Mouse (Mus musculus): ENCODE data around the gene Tbc1d30. TPM values are rescaled to one million over a fixed set of nuclear protein-coding genes. Genes with fewer than 3 reads are reported as not detected.

The Tbc1d30 gene
- polyA plus RNA-seq, 1 experiment, result not detected

- Histone ChIP-seq H3K4me1 (ENCODE audit: control insufficient read depth, insufficient read depth, low read length) (no peaks in the 10 kb centered on the region), H3K27ac (ENCODE audit: insufficient read depth, low read depth, low read length) (no peak overlapping the region), H3K4me3 (ENCODE audit: insufficient read depth, low read depth, low read length) (no peak overlapping the region)
- TF ChIP-seq CTCF (IDR thresholded peaks at IDR 0.05; ENCODE audit: insufficient read depth, low read depth, low read length) (no peak), POLR2A (IDR thresholded peaks at IDR 0.05; ENCODE audit: insufficient read depth, low read depth, low read length) (no peak)
- 80% methylated on average over 1 of the region's 1 CpGs for WGBS
These were observed 76.1 kb downstream of the Tbc1d30 start for GRCm38 (mm10) chr10:121274964-121275363.

GRCm38 (mm10) chr10:121271002-121271401 is 80.1 kb downstream of the Tbc1d30 start:
- 79% methylated on average over 8 of the region's 8 CpGs for WGBS
- no peaks in the 10 kb centered on the region for H3K4me1 ChIP-seq (ENCODE audit: control insufficient read depth, insufficient read depth, low read length)
- no peak for TF ChIP-seq POLR2A (IDR thresholded peaks at IDR 0.05; ENCODE audit: insufficient read depth, low read depth, low read length)
- no peak for TF ChIP-seq CTCF (IDR thresholded peaks at IDR 0.05; ENCODE audit: insufficient read depth, low read depth, low read length)
- H3K4me3 ChIP-seq (ENCODE audit: insufficient read depth, low read depth, low read length), result no peak overlapping the region
- no peak overlapping the region for H3K27ac ChIP-seq (ENCODE audit: insufficient read depth, low read depth, low read length)

GRCm38 (mm10) chr10:121268771-121269170 is 82.3 kb downstream of the Tbc1d30 start:
- no peak overlapping the region for H3K4me3 ChIP-seq (ENCODE audit: insufficient read depth, low read depth, low read length)
- H3K4me1 ChIP-seq (ENCODE audit: control insufficient read depth, insufficient read depth, low read length), result 0 out of 2 replicates have a peak, but pooled peaks cover 1% of the 10 kb centered on the region
- WGBS, result 89% methylated on average over 8 of the region's 8 CpGs
- no peak overlapping the region for H3K27ac ChIP-seq (ENCODE audit: insufficient read depth, low read depth, low read length)
- TF ChIP-seq POLR2A (IDR thresholded peaks at IDR 0.05; ENCODE audit: insufficient read depth, low read depth, low read length), result no peak
- no peak for TF ChIP-seq CTCF (IDR thresholded peaks at IDR 0.05; ENCODE audit: insufficient read depth, low read depth, low read length)

GRCm38 (mm10) chr10:121264204-121264575 is 86.9 kb downstream of the Tbc1d30 start:
- 0 out of 2 replicates have a peak, but pooled peaks cover 2% of the 10 kb centered on the region for H3K4me1 ChIP-seq (ENCODE audit: control insufficient read depth, insufficient read depth, low read length)
- 79% methylated on average over 7 of the region's 7 CpGs for WGBS
- no peak overlapping the region for H3K4me3 ChIP-seq (ENCODE audit: insufficient read depth, low read depth, low read length)
- no peak overlapping the region for H3K27ac ChIP-seq (ENCODE audit: insufficient read depth, low read depth, low read length)
- TF ChIP-seq POLR2A (IDR thresholded peaks at IDR 0.05; ENCODE audit: insufficient read depth, low read depth, low read length) (no peak), CTCF (IDR thresholded peaks at IDR 0.05; ENCODE audit: insufficient read depth, low read depth, low read length) (no peak)

- Histone ChIP-seq H3K4me3 (ENCODE audit: insufficient read depth, low read depth, low read length) (no peak overlapping the region), H3K4me1 (ENCODE audit: control insufficient read depth, insufficient read depth, low read length) (0 out of 2 replicates have a peak, but pooled peaks cover 2% of the 10 kb centered on the region), H3K27ac (ENCODE audit: insufficient read depth, low read depth, low read length) (no peak overlapping the region)
- 87% methylated on average over 21 of the region's 21 CpGs for WGBS
- no peak for TF ChIP-seq CTCF (IDR thresholded peaks at IDR 0.05; ENCODE audit: insufficient read depth, low read depth, low read length)
- TF ChIP-seq POLR2A (IDR thresholded peaks at IDR 0.05; ENCODE audit: insufficient read depth, low read depth, low read length), result no peak
These were observed 87.4 kb downstream of the Tbc1d30 start for GRCm38 (mm10) chr10:121263520-121264203.

GRCm38 (mm10) chr10:121262206-121262605 is 88.9 kb downstream of the Tbc1d30 start:
- 0 out of 2 replicates have a peak, but pooled peaks cover 2% of the 10 kb centered on the region for H3K4me1 ChIP-seq (ENCODE audit: control insufficient read depth, insufficient read depth, low read length)
- no peak overlapping the region for H3K27ac ChIP-seq (ENCODE audit: insufficient read depth, low read depth, low read length)
- WGBS, result 91% methylated on average over 8 of the region's 8 CpGs
- no peak overlapping the region for H3K4me3 ChIP-seq (ENCODE audit: insufficient read depth, low read depth, low read length)
- TF ChIP-seq CTCF (IDR thresholded peaks at IDR 0.05; ENCODE audit: insufficient read depth, low read depth, low read length) (no peak), POLR2A (IDR thresholded peaks at IDR 0.05; ENCODE audit: insufficient read depth, low read depth, low read length) (no peak)

GRCm38 (mm10) chr10:121261036-121261592 is 90.0 kb downstream of the Tbc1d30 start:
- Histone ChIP-seq H3K4me1 (ENCODE audit: control insufficient read depth, insufficient read depth, low read length) (0 out of 2 replicates have a peak, but pooled peaks cover 2% of the 10 kb centered on the region), H3K27ac (ENCODE audit: insufficient read depth, low read depth, low read length) (no peak overlapping the region), H3K4me3 (ENCODE audit: insufficient read depth, low read depth, low read length) (no peak overlapping the region)
- TF ChIP-seq POLR2A (IDR thresholded peaks at IDR 0.05; ENCODE audit: insufficient read depth, low read depth, low read length) (no peak), CTCF (IDR thresholded peaks at IDR 0.05; ENCODE audit: insufficient read depth, low read depth, low read length) (no peak)
- WGBS, result 93% methylated on average over 6 of the region's 6 CpGs

GRCm38 (mm10) chr10:121256115-121256825 is 94.8 kb downstream of the Tbc1d30 start:
- Histone ChIP-seq H3K27ac (ENCODE audit: insufficient read depth, low read depth, low read length) (no peak overlapping the region), H3K4me3 (ENCODE audit: insufficient read depth, low read depth, low read length) (no peak overlapping the region), H3K4me1 (ENCODE audit: control insufficient read depth, insufficient read depth, low read length) (no peaks in the 10 kb centered on the region)
- TF ChIP-seq CTCF (IDR thresholded peaks at IDR 0.05; ENCODE audit: insufficient read depth, low read depth, low read length) (peak; percentile 85), POLR2A (IDR thresholded peaks at IDR 0.05; ENCODE audit: insufficient read depth, low read depth, low read length) (no peak)
- 21% methylated on average over 17 of the region's 17 CpGs for WGBS

- no peak overlapping the region for H3K27ac ChIP-seq (ENCODE audit: insufficient read depth, low read depth, low read length)
- no peaks in the 10 kb centered on the region for H3K4me1 ChIP-seq (ENCODE audit: control insufficient read depth, insufficient read depth, low read length)
- WGBS, result 92% methylated on average over 5 of the region's 5 CpGs
- no peak overlapping the region for H3K4me3 ChIP-seq (ENCODE audit: insufficient read depth, low read depth, low read length)
- no peak for TF ChIP-seq POLR2A (IDR thresholded peaks at IDR 0.05; ENCODE audit: insufficient read depth, low read depth, low read length)
These were observed 95.6 kb downstream of the Tbc1d30 start for GRCm38 (mm10) chr10:121255465-121255864.

All from olfactory bulb, adult 2 months (tissue).